Mouse (Mus musculus): Measurements from ENCODE around the gene Adamts4. TPM values are rescaled to one million over a fixed set of nuclear protein-coding genes. Genes with fewer than 3 reads are reported as not detected.

The Adamts4 gene
- polyA plus RNA-seq, 1 experiment from 2014 or later = 3.0 TPM

- Histone ChIP-seq H3K9ac (no peak overlapping the region), H3K4me2 (no peak overlapping the region), H3K27me3 (no peaks in the 10 kb centered on the region), H3K27ac (replicated peaks) (no peak overlapping the region), H3K9me3 (no peaks in the 10 kb centered on the region), H3K36me3 (peaks cover 72% of the 10 kb centered on the region), H3K4me3 (no peak overlapping the region), H3K4me1 (replicated peaks) (peaks cover 34% of the 10 kb centered on the region)
- 80% methylated on average over 11 of the region's 11 CpGs for WGBS
- ATAC-seq (ENCODE audit: low read depth) = no peak
Observed at GRCm38 (mm10) chr1:171275144-171275734, 25.0 kb downstream of the Adamts4 start.

- no peak overlapping the region for H3K4me2 ChIP-seq
- no peaks in the 10 kb centered on the region for H3K9me3 ChIP-seq
- peaks cover 32% of the 10 kb centered on the region for H3K4me1 ChIP-seq (replicated peaks)
- H3K27me3 ChIP-seq = no peaks in the 10 kb centered on the region
- ATAC-seq (ENCODE audit: low read depth) = no peak
- H3K36me3 ChIP-seq = peaks cover 72% of the 10 kb centered on the region
- no peak overlapping the region for H3K9ac ChIP-seq
- 94% methylated on average over 14 of the region's 14 CpGs for WGBS
- no peak overlapping the region for H3K27ac ChIP-seq (replicated peaks)
- H3K4me3 ChIP-seq = no peak overlapping the region
Observed at GRCm38 (mm10) chr1:171276110-171276748, 26.0 kb downstream of the Adamts4 start.

- Histone ChIP-seq H3K27me3 (no peaks in the 10 kb centered on the region), H3K27ac (replicated peaks) (no peak overlapping the region), H3K36me3 (peaks cover 66% of the 10 kb centered on the region), H3K4me1 (replicated peaks) (peaks cover 29% of the 10 kb centered on the region), H3K4me2 (no peak overlapping the region), H3K9me3 (no peaks in the 10 kb centered on the region), H3K9ac (no peak overlapping the region), H3K4me3 (no peak overlapping the region)
- 82% methylated on average over 10 of the region's 10 CpGs for WGBS
- ATAC-seq (ENCODE audit: low read depth) = no peak
Observed at GRCm38 (mm10) chr1:171277736-171278135, 27.5 kb downstream of the Adamts4 start.

- H3K27me3 ChIP-seq = no peaks in the 10 kb centered on the region
- H3K4me1 ChIP-seq (replicated peaks) = peaks cover 29% of the 10 kb centered on the region
- ATAC-seq (ENCODE audit: low read depth) = no peak
- H3K9me3 ChIP-seq = no peaks in the 10 kb centered on the region
- peaks cover 66% of the 10 kb centered on the region for H3K36me3 ChIP-seq
- no peak overlapping the region for H3K4me2 ChIP-seq
- H3K4me3 ChIP-seq = no peak overlapping the region
- no peak overlapping the region for H3K9ac ChIP-seq
- H3K27ac ChIP-seq (replicated peaks) = no peak overlapping the region
- 95% methylated on average over 8 of the region's 8 CpGs for WGBS
Observed at GRCm38 (mm10) chr1:171278436-171278835, 28.2 kb downstream of the Adamts4 start.

DNA sequence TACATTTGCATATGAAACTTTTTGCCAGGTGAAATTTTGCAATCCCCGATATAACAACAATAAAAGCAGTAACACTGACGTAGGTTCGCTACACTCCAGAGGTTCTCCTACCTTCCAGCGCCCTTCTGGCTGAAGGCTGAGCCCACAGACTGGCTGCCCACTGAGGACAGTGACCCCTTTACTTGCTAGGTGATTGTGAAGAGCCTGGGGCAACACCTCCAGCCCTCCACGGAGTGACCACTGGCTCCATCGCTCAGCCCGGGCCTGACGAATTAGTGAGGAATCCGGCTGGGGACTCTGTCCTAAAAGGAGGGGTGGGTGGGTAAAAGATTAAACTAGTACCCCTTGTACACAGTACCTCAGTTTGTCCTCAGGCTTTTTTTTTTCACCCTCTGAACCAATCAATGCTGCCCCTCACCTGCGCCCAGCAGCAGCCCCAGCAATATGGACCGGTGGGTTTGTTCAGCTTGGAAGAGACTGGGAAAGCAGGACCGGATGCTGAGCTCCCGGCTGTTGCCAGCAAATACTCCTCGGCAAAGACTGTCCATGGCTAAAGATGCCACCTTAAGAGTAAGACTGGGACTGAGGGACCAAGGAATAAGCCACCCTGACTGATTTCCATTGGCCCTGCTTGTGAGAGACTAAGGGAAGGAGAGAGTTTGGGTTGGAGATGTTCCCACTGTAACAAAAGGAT lies 28.9 kb downstream of the Adamts4 start:
- Histone ChIP-seq H3K4me3 (peak overlapping the region; percentile 63; the same call in 1 of the 2 replicates), H3K4me1 (replicated peaks) (peaks cover 29% of the 10 kb centered on the region), H3K36me3 (peaks cover 66% of the 10 kb centered on the region), H3K9ac (peak overlapping the region; percentile 78), H3K27me3 (no peaks in the 10 kb centered on the region), H3K27ac (replicated peaks) (no peak overlapping the region), H3K4me2 (0 out of 2 replicates have a peak overlapping the region, but pooled peaks have one; percentile 91), H3K9me3 (no peaks in the 10 kb centered on the region)
- 89% methylated on average over 14 of the region's 14 CpGs for WGBS
- no peak for ATAC-seq (ENCODE audit: low read depth)

- peak overlapping the region; percentile 63 for H3K4me3 ChIP-seq
- WGBS = 71% methylated on average over 5 of the region's 5 CpGs
- peak overlapping the region; percentile 78 for H3K9ac ChIP-seq
- peak overlapping the region; percentile 91 for H3K4me2 ChIP-seq
- H3K27ac ChIP-seq (replicated peaks) = no peak overlapping the region
- H3K36me3 ChIP-seq = peaks cover 65% of the 10 kb centered on the region
- peaks cover 32% of the 10 kb centered on the region for H3K4me1 ChIP-seq (replicated peaks)
- H3K9me3 ChIP-seq = no peaks in the 10 kb centered on the region
- no peak for ATAC-seq (ENCODE audit: low read depth)
- H3K27me3 ChIP-seq = no peaks in the 10 kb centered on the region
Observed at GRCm38 (mm10) chr1:171279721-171280120, 29.5 kb downstream of the Adamts4 start.

GRCm38 (mm10) chr1:171280250-171280915 lies 30.2 kb downstream of the Adamts4 start:
- Histone ChIP-seq H3K36me3 (peaks cover 65% of the 10 kb centered on the region), H3K9ac (peak overlapping the region; percentile 78), H3K27me3 (no peaks in the 10 kb centered on the region), H3K4me1 (replicated peaks) (peaks cover 38% of the 10 kb centered on the region), H3K4me3 (peak overlapping the region; percentile 63), H3K4me2 (peak overlapping the region; percentile 91), H3K27ac (replicated peaks) (no peak overlapping the region; the same call in 1 of the 2 replicates), H3K9me3 (no peaks in the 10 kb centered on the region)
- ATAC-seq (ENCODE audit: low read depth) = peak; percentile 45; the same call in 1 of the 2 replicates
- WGBS = 2% methylated on average over 25 of the region's 25 CpGs

- Histone ChIP-seq H3K27ac (replicated peaks) (peak within 1 kb of the TSS; percentile 78), H3K4me3 (peak within 1 kb of the TSS; percentile 63), H3K36me3 (peaks cover 65% of the 10 kb centered on the region), H3K4me2 (peak within 1 kb of the TSS; percentile 91), H3K27me3 (no peaks in the 10 kb centered on the region), H3K4me1 (replicated peaks) (peaks cover 45% of the 10 kb centered on the region), H3K9me3 (no peaks in the 10 kb centered on the region), H3K9ac (peak within 1 kb of the TSS; percentile 78)
- under 1% methylated on average over 26 of the region's 26 CpGs for WGBS
- peak; percentile 98 for ATAC-seq (ENCODE audit: low read depth)
Observed at GRCm38 (mm10) chr1:171280916-171281527, 30.8 kb downstream of the Adamts4 start, which contains the start of gene Ppox. TSS of gene Ppox (minus strand) at chr1:171281186.

DNA sequence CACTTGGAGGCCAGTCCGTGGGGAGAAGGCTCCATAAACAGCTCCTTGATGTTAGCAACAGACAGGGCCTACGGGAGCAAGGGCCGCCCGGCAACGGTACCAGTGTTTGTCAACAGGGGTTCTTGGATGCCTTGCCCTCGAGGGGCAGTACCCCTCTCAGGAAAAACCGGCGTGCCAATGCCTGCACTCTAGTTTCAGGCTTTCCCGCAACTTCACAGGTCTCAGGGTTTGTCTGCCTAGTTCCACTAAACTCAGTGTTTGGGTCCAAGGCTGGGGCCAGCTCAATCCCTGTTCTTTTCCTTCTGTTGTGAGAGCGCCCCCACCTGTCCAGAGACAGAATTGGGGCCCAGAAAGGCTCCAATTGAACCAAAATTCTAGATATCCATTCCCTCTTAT lies 31.3 kb downstream of the Adamts4 start:
- peak overlapping the region; percentile 91 for H3K4me2 ChIP-seq
- under 1% methylated on average over 10 of the region's 10 CpGs for WGBS
- no peaks in the 10 kb centered on the region for H3K27me3 ChIP-seq
- H3K9ac ChIP-seq = peak overlapping the region; percentile 60
- peaks cover 45% of the 10 kb centered on the region for H3K4me1 ChIP-seq (replicated peaks)
- peak overlapping the region; percentile 78 for H3K27ac ChIP-seq (replicated peaks)
- ATAC-seq (ENCODE audit: low read depth) = peak; percentile 40
- H3K36me3 ChIP-seq = peaks cover 65% of the 10 kb centered on the region
- H3K4me3 ChIP-seq = peak overlapping the region; percentile 63
- H3K9me3 ChIP-seq = no peaks in the 10 kb centered on the region

GRCm38 (mm10) chr1:171282086-171282805 lies 32.0 kb downstream of the Adamts4 start:
- Histone ChIP-seq H3K27me3 (no peaks in the 10 kb centered on the region), H3K27ac (replicated peaks) (no peak overlapping the region), H3K4me2 (peak overlapping the region; percentile 91), H3K36me3 (peaks cover 60% of the 10 kb centered on the region), H3K4me3 (peak overlapping the region; percentile 63; the same call in 1 of the 2 replicates), H3K4me1 (replicated peaks) (peaks cover 52% of the 10 kb centered on the region), H3K9me3 (no peaks in the 10 kb centered on the region), H3K9ac (peak overlapping the region; percentile 60; the same call in 1 of the 2 replicates)
- WGBS = 80% methylated on average over 18 of the region's 18 CpGs
- no peak for ATAC-seq (ENCODE audit: low read depth)

Measured in neural tube, embryonic 13.5 days (tissue).